Mouse (Mus musculus) liver, postnatal 0 days (tissue): ENCODE measurements at regions not wholly inside any gene's neighbourhood (a gene's known extent, or its start where the extent isn't known, plus 50 kb on each side); places are given as distances from the start of the nearest gene placed in this dataset.

Experiments used
- ATAC-seq: fragments of 200-750 bp; cut with Nextera tagmentation; 2 replicates; pipeline ENCODE4 v1.8.0; 2017; ENCODE audit warnings: mild to moderate bottlenecking, moderate library complexity
- DNase-seq: peaks from one replicate; pipeline ENCODE4 v3.0.0-alpha.2; 2016
- H3K27ac ChIP-seq: fragments of 300-500 bp; sonication (generic); 2 replicates; pipeline ENCODE4 v1.5.1; 2014; ENCODE audit warnings: antibody characterized with exemption, moderate library complexity, mild to moderate bottlenecking, low read depth
- H3K27me3 ChIP-seq: fragments of 300-500 bp; sonication (generic); 2 replicates; pipeline ENCODE4 v1.6.1; 2014; ENCODE audit warnings: low read length, control low read depth, mixed read lengths; ENCODE audit not compliant: insufficient read depth
- H3K36me3 ChIP-seq: fragments of 300-500 bp; sonication (generic); replicated peaks from 2 replicates; pipeline ENCODE4 v1.6.1; 2014; ENCODE audit warnings: mild to moderate bottlenecking, control low read depth, low read length, moderate library complexity, mixed read lengths; ENCODE audit not compliant: insufficient read depth
- H3K4me1 ChIP-seq: fragments of 300-500 bp; sonication (generic); 2 replicates; pipeline ENCODE4 v1.6.1; 2014; ENCODE audit warnings: antibody characterized with exemption, mild to moderate bottlenecking, control low read depth; ENCODE audit not compliant: insufficient read depth
- H3K4me2 ChIP-seq: fragments of 300-500 bp; sonication (generic); 2 replicates; pipeline ENCODE4 v1.6.1; 2014; ENCODE audit warnings: low read depth, mild to moderate bottlenecking, low read length, moderate library complexity, mixed read lengths
- H3K4me3 ChIP-seq: fragments of 300-500 bp; sonication (generic); 2 replicates; pipeline ENCODE4 v1.5.1; 2014; ENCODE audit warnings: low read depth, low read length
- H3K9ac ChIP-seq: fragments of 300-500 bp; sonication (generic); replicated peaks from 2 replicates; pipeline ENCODE4 v1.6.1; 2014; ENCODE audit warnings: mild to moderate bottlenecking, moderate library complexity
- H3K9me3 ChIP-seq: fragments of 300-500 bp; sonication (generic); 2 replicates; pipeline ENCODE4 v1.6.1; 2016; ENCODE audit warnings: mild to moderate bottlenecking, control low read depth, low read length, mixed read lengths
- CTCF ChIP-seq: sonication (generic); IDR thresholded peaks from 2 replicates; pipeline ENCODE4 v1.5.1; 2016; ENCODE audit warnings: antibody characterized with exemption, low read depth
- EP300 ChIP-seq: IDR thresholded peaks from 2 replicates; pipeline ENCODE4 v1.6.1; 2016; ENCODE audit warnings: antibody characterized with exemption, low read depth, mild to moderate bottlenecking
- WGBS: fragments of 180-500 bp; shearing (Covaris S2); extraction: QIAGEN DNeasy Blood & Tissue Kit; methylation state at CpG from one replicate; pipeline ENCODE4 v1.1.7; 2014; ENCODE audit not compliant: insufficient replicate concordance; 5-methylcytosine and 5-hydroxymethylcytosine counted together

DNA sequence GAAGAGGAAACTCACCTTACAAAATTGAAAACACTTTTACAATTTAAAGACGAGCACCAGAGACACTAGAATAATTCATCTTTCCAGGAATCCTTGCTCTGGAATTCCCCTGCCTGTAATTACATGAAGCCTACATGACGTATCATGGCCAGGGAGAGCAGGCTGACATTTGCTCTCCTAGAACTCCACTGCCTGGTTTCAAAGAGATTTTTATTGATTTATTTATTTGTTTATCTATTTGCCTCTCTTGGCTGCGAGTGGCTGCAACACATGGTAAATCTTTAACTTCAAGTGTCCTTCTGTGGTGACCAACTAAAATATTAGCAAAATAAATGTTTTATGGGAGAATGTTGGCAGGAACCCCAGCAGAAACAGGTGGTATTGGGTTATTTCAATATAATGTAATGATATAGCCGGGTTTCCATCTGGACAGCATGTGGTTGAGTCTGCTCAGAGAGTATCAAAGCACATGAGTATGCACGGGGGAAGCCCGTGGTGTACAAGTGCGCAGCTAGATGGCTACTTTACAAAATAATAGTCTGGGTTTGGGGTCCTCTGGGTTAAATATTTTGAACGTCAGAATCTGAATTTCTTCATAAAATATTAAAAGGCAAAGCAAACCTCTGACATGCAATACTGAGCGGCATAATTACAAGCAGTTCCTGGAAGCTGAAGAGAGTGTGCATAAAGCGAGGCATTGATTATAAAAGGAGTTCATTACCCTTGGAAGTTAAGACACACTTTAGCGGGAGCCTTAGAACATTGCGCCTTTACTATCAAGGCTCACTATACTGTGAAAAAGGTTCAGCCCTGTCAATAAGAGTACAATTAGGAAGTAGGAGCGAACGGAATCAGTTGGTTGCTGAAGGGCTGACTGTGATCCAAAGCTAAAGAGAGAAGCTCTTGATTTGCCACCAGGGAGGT is 244.0 kb downstream of the C1d start:
- H3K4me3 ChIP-seq, result no peak overlapping the region
- WGBS, result 73% methylated on average over 14 of the region's 14 CpGs
- no peaks in the 10 kb centered on the region for H3K27me3 ChIP-seq
- ATAC-seq (peak; percentile 43; the same call in 1 of the 2 replicates), DNase-seq (no peak)
- H3K9me3 ChIP-seq, result no peaks in the 10 kb centered on the region
- H3K27ac ChIP-seq, result no peak overlapping the region
- TF ChIP-seq EP300 (no peak), CTCF (no peak)
- H3K9ac ChIP-seq, result no peak overlapping the region
- H3K4me2 ChIP-seq, result no peak overlapping the region
- H3K4me1 ChIP-seq, result no peaks in the 10 kb centered on the region
- no peaks in the 10 kb centered on the region for H3K36me3 ChIP-seq

GRCm38 (mm10) chr11:17502052-17502451 is 244.7 kb downstream of the C1d start:
- Histone ChIP-seq H3K9me3 (no peaks in the 10 kb centered on the region), H3K4me1 (no peaks in the 10 kb centered on the region), H3K36me3 (no peaks in the 10 kb centered on the region), H3K4me2 (no peak overlapping the region), H3K4me3 (no peak overlapping the region), H3K27me3 (no peaks in the 10 kb centered on the region), H3K9ac (no peak overlapping the region), H3K27ac (no peak overlapping the region)
- TF ChIP-seq EP300 (no peak), CTCF (no peak)
- ATAC-seq (no peak), DNase-seq (no peak)
- WGBS, result 81% methylated on average over 7 of the region's 7 CpGs

DNA sequence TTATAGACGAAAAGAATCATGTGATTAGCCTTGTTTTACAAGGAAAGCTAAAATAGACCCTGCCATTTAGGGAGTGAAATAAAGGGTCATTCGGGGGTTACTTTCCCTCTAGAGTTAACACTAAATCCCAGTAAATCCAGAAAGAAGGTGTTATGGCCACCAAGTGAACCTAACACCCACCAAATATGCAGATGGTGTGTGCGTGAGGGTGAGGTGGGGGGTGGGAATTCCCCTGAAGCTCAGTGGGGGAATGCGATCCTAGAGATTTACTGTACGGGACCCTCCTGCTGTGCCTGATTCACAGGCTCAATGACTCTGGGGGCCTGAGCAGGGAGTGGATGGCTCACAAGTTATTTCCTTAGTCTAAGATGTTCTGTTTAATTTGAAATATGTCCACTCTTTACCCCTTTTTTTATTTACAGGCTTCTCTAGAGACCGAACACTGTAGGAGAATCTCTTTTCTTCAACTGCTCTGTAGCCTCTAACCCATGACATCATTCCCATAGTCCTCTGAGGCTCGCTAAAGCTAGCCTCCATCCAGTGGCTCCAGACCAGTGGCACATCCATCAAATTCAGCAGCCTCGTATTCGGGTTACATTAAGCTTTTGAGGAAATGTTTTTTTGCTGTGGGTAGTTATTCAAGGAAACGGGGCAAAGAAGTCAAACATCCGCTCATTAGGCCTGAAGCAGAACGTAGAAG is 265.0 kb downstream of the C1d start:
- Histone ChIP-seq H3K4me3 (no peak overlapping the region), H3K4me1 (no peaks in the 10 kb centered on the region), H3K27ac (no peak overlapping the region), H3K9ac (no peak overlapping the region), H3K9me3 (no peaks in the 10 kb centered on the region), H3K36me3 (no peaks in the 10 kb centered on the region), H3K4me2 (no peak overlapping the region), H3K27me3 (no peaks in the 10 kb centered on the region)
- ATAC-seq (no peak), DNase-seq (no peak)
- no peak for TF ChIP-seq CTCF
- no peak for TF ChIP-seq EP300
- 73% methylated on average over 12 of the region's 12 CpGs for WGBS

- Histone ChIP-seq H3K4me2 (no peak overlapping the region), H3K27me3 (no peaks in the 10 kb centered on the region), H3K4me1 (no peaks in the 10 kb centered on the region), H3K36me3 (no peaks in the 10 kb centered on the region), H3K9ac (no peak overlapping the region), H3K4me3 (no peak overlapping the region), H3K27ac (no peak overlapping the region), H3K9me3 (no peaks in the 10 kb centered on the region)
- ATAC-seq (no peak), DNase-seq (no peak)
- 82% methylated on average over 4 of the region's 4 CpGs for WGBS
- TF ChIP-seq CTCF (no peak), EP300 (no peak)
Observed at GRCm38 (mm10) chr11:17523329-17523728, 265.9 kb downstream of the C1d start.

- Histone ChIP-seq H3K4me3 (no peak overlapping the region), H3K27me3 (no peaks in the 10 kb centered on the region), H3K4me2 (no peak overlapping the region), H3K9me3 (no peaks in the 10 kb centered on the region), H3K4me1 (no peaks in the 10 kb centered on the region), H3K9ac (no peak overlapping the region), H3K27ac (no peak overlapping the region), H3K36me3 (no peaks in the 10 kb centered on the region)
- WGBS, result 53% methylated on average over 7 of the region's 7 CpGs
- no peak for ATAC-seq
- TF ChIP-seq EP300 (no peak), CTCF (no peak)
- no peak for DNase-seq
Observed at GRCm38 (mm10) chr11:17524985-17525775, 267.8 kb downstream of the C1d start.

GRCm38 (mm10) chr11:17526476-17526875 is 269.1 kb downstream of the C1d start:
- no peak for DNase-seq
- no peak overlapping the region for H3K4me2 ChIP-seq
- H3K36me3 ChIP-seq, result no peaks in the 10 kb centered on the region
- H3K9ac ChIP-seq, result no peak overlapping the region
- no peaks in the 10 kb centered on the region for H3K27me3 ChIP-seq
- no peak overlapping the region for H3K27ac ChIP-seq
- ATAC-seq, result no peak
- no peaks in the 10 kb centered on the region for H3K4me1 ChIP-seq
- 62% methylated on average over 5 of the region's 5 CpGs for WGBS
- no peaks in the 10 kb centered on the region for H3K9me3 ChIP-seq
- TF ChIP-seq EP300 (no peak), CTCF (no peak)
- H3K4me3 ChIP-seq, result no peak overlapping the region
